In genomic region chr16:30367395-30367794, GRCm38 (mm10) we compare ENCODE assay signal across 24 mouse cellular contexts. TPM values are rescaled to one million over a fixed set of nuclear protein-coding genes. Genes with fewer than 3 reads are reported as not detected.
DNase-seq lines count a peak whose midpoint lies in the region; ATAC-seq and TF ChIP-seq lines count a peak whose summit lies in the region.
"Had no signal": no experiment of that assay in that cellular context is flagged by ENCODE, and none has a peak within 500 bp of the region (broad histone marks: within the 10 kb centered on the region; RNA-seq: fewer than 3 reads in every experiment).

No protein-coding gene starts in this region.

- no peak for TF ChIP-seq POLR2A in lung, adult 2 months (IDR thresholded peaks at IDR 0.05; ENCODE audit: borderline replicate concordance, extremely low read depth, low read depth, low read length)

- WGBS in lung, embryonic 15.5 days = 58% methylated on average over 2 of the region's 2 CpGs
- WGBS in lung, adult 2 months = 66% methylated on average over 2 of the region's 2 CpGs
- WGBS in lung, postnatal 0 days = 61% methylated on average over 2 of the region's 2 CpGs

- H3K9me3 ChIP-seq in lung, embryonic 15.5 days = no peaks in the 10 kb centered on the region
- no peaks in the 10 kb centered on the region for H3K9me3 ChIP-seq in lung, postnatal 0 days (ENCODE audit: low read length)
- H3K9me3 ChIP-seq: embryonic facial prominence, embryonic 10.5 days; embryonic facial prominence, embryonic 12.5 days; forebrain, embryonic 13.5 days; forebrain, embryonic 15.5 days; G1E had no signal

- peak; percentile 46; the same call in 1 of the 2 replicates for ATAC-seq in lung, embryonic 15.5 days (ENCODE audit: borderline replicate concordance, extremely low read depth, low FRiP score, low TSS enrichment)
- ATAC-seq in lung, postnatal 0 days = peak; percentile 60
- ATAC-seq: activated CD4-positive, CD25-positive, alpha-beta regulatory T cell, adult 4 months; CD4-positive, CD25-positive, alpha-beta regulatory T cell, adult 4 months; forebrain, embryonic 13.5 days; forebrain, embryonic 15.5 days; Patski had no signal

- H3K27ac ChIP-seq in lung, embryonic 15.5 days = no peak overlapping the region
- no peak overlapping the region for H3K27ac ChIP-seq in lung, postnatal 0 days (ENCODE audit: low read length)
- H3K27ac ChIP-seq: embryonic facial prominence, embryonic 10.5 days; embryonic facial prominence, embryonic 12.5 days; forebrain, embryonic 13.5 days; forebrain, embryonic 15.5 days had no signal

- no peak overlapping the region for H3K4me3 ChIP-seq in lung, embryonic 15.5 days
- no peak overlapping the region for H3K4me3 ChIP-seq in lung, adult 2 months (replicated peaks; ENCODE audit: extremely low read depth, low read depth, low read length)
- H3K4me3 ChIP-seq in lung, postnatal 0 days (ENCODE audit: low read depth, low read length) = no peak overlapping the region
- H3K4me3 ChIP-seq: embryonic facial prominence, embryonic 10.5 days; embryonic facial prominence, embryonic 12.5 days; forebrain, embryonic 13.5 days; forebrain, embryonic 15.5 days had no signal

- intact Hi-C loops in heart, postnatal 25 days (cut with DNase I) = no loop called here

- no peaks in the 10 kb centered on the region for H3K27me3 ChIP-seq in lung, embryonic 15.5 days
- no peaks in the 10 kb centered on the region for H3K27me3 ChIP-seq in lung, postnatal 0 days (replicated peaks; ENCODE audit: insufficient read depth, low read length)
- H3K27me3 ChIP-seq: CH12.LX; embryonic facial prominence, embryonic 12.5 days; forebrain, embryonic 13.5 days; forebrain, embryonic 15.5 days; Patski had no signal

- no peak for TF ChIP-seq EP300 in lung, postnatal 0 days (IDR thresholded peaks at IDR 0.05)

- no peak overlapping the region for H3K4me2 ChIP-seq in lung, embryonic 15.5 days
- H3K4me2 ChIP-seq in lung, postnatal 0 days (replicated peaks; ENCODE audit: low read depth, low read length) = no peak overlapping the region
- H3K4me2 ChIP-seq: embryonic facial prominence, embryonic 12.5 days; forebrain, embryonic 13.5 days; forebrain, embryonic 15.5 days had no signal

- TF ChIP-seq CTCF in lung, adult 2 months (IDR thresholded peaks at IDR 0.05; ENCODE audit: insufficient read depth, low read length) = no peak
- no peak for TF ChIP-seq CTCF in lung, postnatal 0 days (IDR thresholded peaks at IDR 0.05)

- peaks cover 6% of the 10 kb centered on the region; the same call in 1 of the 2 replicates for H3K36me3 ChIP-seq in lung, embryonic 15.5 days
- H3K36me3 ChIP-seq in lung, postnatal 0 days (ENCODE audit: insufficient read depth, low read length) = no peaks in the 10 kb centered on the region; the same call in 1 of the 2 replicates
- H3K36me3 ChIP-seq: embryonic facial prominence, embryonic 12.5 days; forebrain, embryonic 15.5 days had no signal

- H3K4me1 ChIP-seq in lung, embryonic 15.5 days = no peaks in the 10 kb centered on the region; the same call in 1 of the 2 replicates
- H3K4me1 ChIP-seq in lung, adult 2 months (ENCODE audit: control insufficient read depth, insufficient read depth, low read length) = no peaks in the 10 kb centered on the region; the same call in 1 of the 2 replicates
- H3K4me1 ChIP-seq in lung, postnatal 0 days (ENCODE audit: insufficient read depth, low read depth, low read length) = no peaks in the 10 kb centered on the region
- H3K4me1 ChIP-seq: embryonic facial prominence, embryonic 10.5 days; embryonic facial prominence, embryonic 12.5 days; forebrain, embryonic 13.5 days; forebrain, embryonic 15.5 days had no signal

- H3K9ac ChIP-seq in lung, embryonic 15.5 days = no peak overlapping the region
- H3K9ac ChIP-seq in lung, postnatal 0 days (replicated peaks; ENCODE audit: low read depth) = no peak overlapping the region
- H3K9ac ChIP-seq: embryonic facial prominence, embryonic 12.5 days; forebrain, embryonic 13.5 days; forebrain, embryonic 15.5 days had no signal

- peak; percentile 7 for DNase-seq in heart, adult 11 months
- no peak for DNase-seq in heart, postnatal 25 days (ENCODE audit: low spot score)
- DNase-seq in lung, adult 2 months = no peak
- DNase-seq in lung, postnatal 0 days (ENCODE audit: low spot score) = peak; percentile 57
- DNase-seq in lung, postnatal 10 days = no peak
- DNase-seq: adrenal gland, adult 8-10 months; adrenal gland, postnatal 14 days; adrenal gland, postnatal 36 days; B cell, adult 2 months; cerebellum, adult 11-12 months; cerebellum, adult 2 months; cerebellum, adult 9-10 months; cerebellum, postnatal 10 days; cerebellum, postnatal 25 days had no signal

RNA-seq across cellular contexts. Expression of gene Atp13a3, which starts 38.4 kb away (rescaled TPM):
- 10 to 100 TPM; 52.4 to 61.6 TPM for total RNA-seq in heart, postnatal 25 days (2021)
- 12.4 and 13.5 TPM in 2 replicates for polyA plus RNA-seq in lung, embryonic 15.5 days (2015; fragmentation: Nextera tagmentation; extraction: Ambion mirVana)
- 47.2 and 48.1 TPM in 2 replicates for polyA plus RNA-seq in lung, adult 2 months (2012; rRNA removed)
- 18.9 and 19.3 TPM in 2 replicates for polyA plus RNA-seq in lung, postnatal 0 days (2015; fragmentation: Nextera tagmentation; extraction: Ambion mirVana)

RNA-seq across cellular contexts. Expression of gene Gp5, which starts 56.8 kb away (rescaled TPM):
- under 1 TPM; 0.21 to 0.56 TPM for total RNA-seq in heart, postnatal 25 days (2021)
- 2.5 TPM in 2 replicates for polyA plus RNA-seq in lung, embryonic 15.5 days (2015; fragmentation: Nextera tagmentation; extraction: Ambion mirVana)
- polyA plus RNA-seq in lung, adult 2 months (2012; rRNA removed) = 4.3 and 6.5 TPM in 2 replicates
- 3.5 and 4.4 TPM in 2 replicates for polyA plus RNA-seq in lung, postnatal 0 days (2015; fragmentation: Nextera tagmentation; extraction: Ambion mirVana)
- polyA plus RNA-seq: activated CD4-positive, CD25-positive, alpha-beta regulatory T cell, adult 4 months; CD4-positive, CD25-positive, alpha-beta regulatory T cell, adult 4 months had no signal

Comparison
In these comparisons a context has a peak if more than half of its experiments do, and no peak if none do; other contexts are left out.
1. DNase-seq: peak in heart, adult 11 months (single experiment) and lung, postnatal 0 days (single experiment); none in heart, postnatal 25 days (single experiment), lung, adult 2 months (single experiment) and lung, postnatal 10 days (single experiment).